Mouse (Mus musculus) embryo, embryonic 11 days (tissue): Measurements from ENCODE around the gene Tnfsf13.

Experiments used
- DNase-seq: peaks from one replicate; pipeline ENCODE4 v3.0.0-alpha.2; 2015

Tnfsf13 gene

GRCm38 (mm10) chr11:69645860-69646259 is 39.7 kb downstream of the Tnfsf13 start:
- DNase-seq: no peak

GRCm38 (mm10) chr11:69635471-69635870 is 50.1 kb downstream of the Tnfsf13 start:
- no peak for DNase-seq

- no peak for DNase-seq
Observed at GRCm38 (mm10) chr11:69633128-69633866, 52.3 kb downstream of the Tnfsf13 start.
